Mouse (Mus musculus): Measurements from ENCODE around the gene Olfr1373. TPM values are rescaled to one million over a fixed set of nuclear protein-coding genes. Genes with fewer than 3 reads are reported as not detected.

Gene Olfr1373
- polyA plus RNA-seq, 1 experiment from 2014 or later: not detected

- Histone ChIP-seq H3K27ac (replicated peaks in 1 of 2; ENCODE audit: control insufficient read depth in 1 of 2, insufficient read depth in 1 of 2, low read depth in 2 of 2, low read length in 2 of 2) (peak overlapping the region; percentile 29 to 55; a peak in 3 of 4 replicates), H3K9ac (ENCODE audit: low read length) (no peak overlapping the region), H3K4me1 (ENCODE audit: control insufficient read depth in 2 of 2, insufficient read depth in 2 of 2, low read length in 2 of 2) (peaks cover 2 to 47% of the 10 kb centered on the region in 2 experiments; a peak in 3 of 4 replicates), H3K4me2 (ENCODE audit: low read length) (peak overlapping the region; percentile 39), H3K4me3 (ENCODE audit: control insufficient read depth in 1 of 2, insufficient read depth in 1 of 2, low read depth in 1 of 2, low read length in 2 of 2) (no peak overlapping the region), H3K9me3 (ENCODE audit: control insufficient read depth, low read length) (no peaks in the 10 kb centered on the region), H3K27me3 (ENCODE audit: control insufficient read depth, insufficient read depth, low read length) (no peaks in the 10 kb centered on the region), H3K36me3 (ENCODE audit: control insufficient read depth, insufficient read depth, low read length) (no peaks in the 10 kb centered on the region)
- WGBS: 82% methylated on average over 2 of the region's 2 CpGs
- no peak for ATAC-seq (ENCODE audit: insufficient number of reproducible peaks, insufficient read depth, low FRiP score, low read depth)
These were observed 39.3 kb downstream of the Olfr1373 start for GRCm38 (mm10) chr11:52106037-52106436.

- Histone ChIP-seq H3K9me3 (ENCODE audit: control insufficient read depth, low read length) (no peaks in the 10 kb centered on the region), H3K36me3 (ENCODE audit: control insufficient read depth, insufficient read depth, low read length) (no peaks in the 10 kb centered on the region), H3K27ac (replicated peaks in 1 of 2; ENCODE audit: control insufficient read depth in 1 of 2, insufficient read depth in 1 of 2, low read depth in 2 of 2, low read length in 2 of 2) (peak overlapping the region in 1 of 2 experiments; percentile 55; a peak in 2 of 4 replicates), H3K4me1 (ENCODE audit: control insufficient read depth in 2 of 2, insufficient read depth in 2 of 2, low read length in 2 of 2) (peaks cover 2 to 53% of the 10 kb centered on the region in 2 experiments; a peak in 3 of 4 replicates), H3K9ac (ENCODE audit: low read length) (no peak overlapping the region), H3K27me3 (ENCODE audit: control insufficient read depth, insufficient read depth, low read length) (no peaks in the 10 kb centered on the region), H3K4me3 (ENCODE audit: control insufficient read depth in 1 of 2, insufficient read depth in 1 of 2, low read depth in 1 of 2, low read length in 2 of 2) (no peak overlapping the region), H3K4me2 (ENCODE audit: low read length) (peak overlapping the region; percentile 39)
- peak; percentile 66; the same call in 1 of the 2 replicates for ATAC-seq (ENCODE audit: insufficient number of reproducible peaks, insufficient read depth, low FRiP score, low read depth)
These were observed 39.8 kb downstream of the Olfr1373 start for GRCm38 (mm10) chr11:52105503-52105902.

- no peak for ATAC-seq (ENCODE audit: insufficient number of reproducible peaks, insufficient read depth, low FRiP score, low read depth)
- H3K4me1 ChIP-seq (ENCODE audit: control insufficient read depth in 2 of 2, insufficient read depth in 2 of 2, low read length in 2 of 2): peaks cover 6 to 51% of the 10 kb centered on the region in 2 experiments
- WGBS: 69% methylated on average over 4 of the region's 4 CpGs
These were observed 42.4 kb downstream of the Olfr1373 start for GRCm38 (mm10) chr11:52102977-52103376.

GRCm38 (mm10) chr11:52099771-52100219 lies 45.5 kb downstream of the Olfr1373 start:
- peak overlapping the region; percentile 82 for H3K4me2 ChIP-seq (ENCODE audit: low read length)
- H3K4me3 ChIP-seq (ENCODE audit: control insufficient read depth in 1 of 2, insufficient read depth in 1 of 2, low read depth in 1 of 2, low read length in 2 of 2): peak overlapping the region; percentile 72 to 97
- WGBS: under 1% methylated on average over 7 of the region's 7 CpGs
- no peaks in the 10 kb centered on the region for H3K36me3 ChIP-seq (ENCODE audit: control insufficient read depth, insufficient read depth, low read length)
- peaks cover 11 to 49% of the 10 kb centered on the region in 2 experiments for H3K4me1 ChIP-seq (ENCODE audit: control insufficient read depth in 2 of 2, insufficient read depth in 2 of 2, low read length in 2 of 2)
- peak overlapping the region; percentile 96 for H3K9ac ChIP-seq (ENCODE audit: low read length)
- no peaks in the 10 kb centered on the region for H3K9me3 ChIP-seq (ENCODE audit: control insufficient read depth, low read length)
- no peak for ATAC-seq (ENCODE audit: insufficient number of reproducible peaks, insufficient read depth, low FRiP score, low read depth)
- no peaks in the 10 kb centered on the region for H3K27me3 ChIP-seq (ENCODE audit: control insufficient read depth, insufficient read depth, low read length)
- H3K27ac ChIP-seq (replicated peaks in 1 of 2; ENCODE audit: control insufficient read depth in 1 of 2, insufficient read depth in 1 of 2, low read depth in 2 of 2, low read length in 2 of 2): peak overlapping the region; percentile 99 to 100; a peak in 3 of 4 replicates

More at GRCm38 (mm10) chr11:52102977-52103376, 42.4 kb downstream of the Olfr1373 start:
- 0 out of 2 replicates have a peak overlapping the region, but pooled peaks have one; percentile 5 for H3K4me2 ChIP-seq (ENCODE audit: low read length)
- H3K9me3 ChIP-seq (ENCODE audit: control insufficient read depth, low read length): no peaks in the 10 kb centered on the region
- H3K9ac ChIP-seq (ENCODE audit: low read length): no peak overlapping the region
- no peak overlapping the region for H3K4me3 ChIP-seq (ENCODE audit: control insufficient read depth in 1 of 2, insufficient read depth in 1 of 2, low read depth in 1 of 2, low read length in 2 of 2)
- H3K27me3 ChIP-seq (ENCODE audit: control insufficient read depth, insufficient read depth, low read length): no peaks in the 10 kb centered on the region
- H3K27ac ChIP-seq (replicated peaks in 1 of 2; ENCODE audit: control insufficient read depth in 1 of 2, insufficient read depth in 1 of 2, low read depth in 2 of 2, low read length in 2 of 2): no peak overlapping the region
- H3K36me3 ChIP-seq (ENCODE audit: control insufficient read depth, insufficient read depth, low read length): no peaks in the 10 kb centered on the region

- Histone ChIP-seq H3K36me3 (ENCODE audit: control insufficient read depth, insufficient read depth, low read length) (no peaks in the 10 kb centered on the region), H3K27ac (replicated peaks in 1 of 2; ENCODE audit: control insufficient read depth in 1 of 2, insufficient read depth in 1 of 2, low read depth in 2 of 2, low read length in 2 of 2) (peak overlapping the region; percentile 99 to 100), H3K4me2 (ENCODE audit: low read length) (peak overlapping the region; percentile 82), H3K4me3 (ENCODE audit: control insufficient read depth in 1 of 2, insufficient read depth in 1 of 2, low read depth in 1 of 2, low read length in 2 of 2) (peak overlapping the region; percentile 72 to 97), H3K9me3 (ENCODE audit: control insufficient read depth, low read length) (no peaks in the 10 kb centered on the region), H3K9ac (ENCODE audit: low read length) (peak overlapping the region; percentile 96), H3K27me3 (ENCODE audit: control insufficient read depth, insufficient read depth, low read length) (no peaks in the 10 kb centered on the region), H3K4me1 (ENCODE audit: control insufficient read depth in 2 of 2, insufficient read depth in 2 of 2, low read length in 2 of 2) (peaks cover 9 to 43% of the 10 kb centered on the region in 2 experiments)
- under 1% methylated on average over 67 of the region's 72 CpGs for WGBS
- ATAC-seq (ENCODE audit: insufficient number of reproducible peaks, insufficient read depth, low FRiP score, low read depth): peak; percentile 78
These were observed 46.1 kb downstream of the Olfr1373 start for GRCm38 (mm10) chr11:52099031-52099761.

GRCm38 (mm10) chr11:52098398-52098946 lies 46.9 kb downstream of the Olfr1373 start, which contains the start of gene Ppp2ca:
TSS of gene Ppp2ca (plus strand) at chr11:52098681.
- peak within 1 kb of the TSS; percentile 96 for H3K9ac ChIP-seq (ENCODE audit: low read length)
- H3K4me3 ChIP-seq (ENCODE audit: control insufficient read depth in 1 of 2, insufficient read depth in 1 of 2, low read depth in 1 of 2, low read length in 2 of 2): peak within 1 kb of the TSS; percentile 72 to 97
- no peaks in the 10 kb centered on the region for H3K9me3 ChIP-seq (ENCODE audit: control insufficient read depth, low read length)
- H3K4me2 ChIP-seq (ENCODE audit: low read length): peak within 1 kb of the TSS; percentile 82
- ATAC-seq (ENCODE audit: insufficient number of reproducible peaks, insufficient read depth, low FRiP score, low read depth): peak; percentile 98
- peak within 1 kb of the TSS; percentile 99 to 100 for H3K27ac ChIP-seq (replicated peaks in 1 of 2; ENCODE audit: control insufficient read depth in 1 of 2, insufficient read depth in 1 of 2, low read depth in 2 of 2, low read length in 2 of 2)
- WGBS: under 1% methylated on average over 51 of the region's 53 CpGs
- H3K4me1 ChIP-seq (ENCODE audit: control insufficient read depth in 2 of 2, insufficient read depth in 2 of 2, low read length in 2 of 2): peaks cover 8 to 38% of the 10 kb centered on the region in 2 experiments
- no peaks in the 10 kb centered on the region for H3K27me3 ChIP-seq (ENCODE audit: control insufficient read depth, insufficient read depth, low read length)
- H3K36me3 ChIP-seq (ENCODE audit: control insufficient read depth, insufficient read depth, low read length): no peaks in the 10 kb centered on the region

GRCm38 (mm10) chr11:52097596-52097995 lies 47.7 kb downstream of the Olfr1373 start:
- peak overlapping the region; percentile 91 to 100 for H3K27ac ChIP-seq (replicated peaks in 1 of 2; ENCODE audit: control insufficient read depth in 1 of 2, insufficient read depth in 1 of 2, low read depth in 2 of 2, low read length in 2 of 2)
- H3K9ac ChIP-seq (ENCODE audit: low read length): peak overlapping the region; percentile 68
- H3K9me3 ChIP-seq (ENCODE audit: control insufficient read depth, low read length): no peaks in the 10 kb centered on the region
- peak overlapping the region in 1 of 2 experiments; percentile 72; a peak in 2 of 4 replicates for H3K4me3 ChIP-seq (ENCODE audit: control insufficient read depth in 1 of 2, insufficient read depth in 1 of 2, low read depth in 1 of 2, low read length in 2 of 2)
- H3K4me2 ChIP-seq (ENCODE audit: low read length): peak overlapping the region; percentile 63
- 85% methylated on average over 2 of the region's 2 CpGs for WGBS
- no peaks in the 10 kb centered on the region for H3K27me3 ChIP-seq (ENCODE audit: control insufficient read depth, insufficient read depth, low read length)
- H3K4me1 ChIP-seq (ENCODE audit: control insufficient read depth in 2 of 2, insufficient read depth in 2 of 2, low read length in 2 of 2): peaks cover 8 to 32% of the 10 kb centered on the region in 2 experiments
- H3K36me3 ChIP-seq (ENCODE audit: control insufficient read depth, insufficient read depth, low read length): no peaks in the 10 kb centered on the region
- no peak for ATAC-seq (ENCODE audit: insufficient number of reproducible peaks, insufficient read depth, low FRiP score, low read depth)
